Mouse (Mus musculus) lung, postnatal 25 days (tissue): ENCODE measurements at regions not wholly inside any gene's neighbourhood (a gene's known extent, or its start where the extent isn't known, plus 50 kb on each side); places are given as distances from the start of the nearest gene placed in this dataset.

Experiments used
- DNase-seq: peaks from one replicate; pipeline ENCODE4 v3.0.0; 2022; ENCODE audit warnings: low spot score

DNA sequence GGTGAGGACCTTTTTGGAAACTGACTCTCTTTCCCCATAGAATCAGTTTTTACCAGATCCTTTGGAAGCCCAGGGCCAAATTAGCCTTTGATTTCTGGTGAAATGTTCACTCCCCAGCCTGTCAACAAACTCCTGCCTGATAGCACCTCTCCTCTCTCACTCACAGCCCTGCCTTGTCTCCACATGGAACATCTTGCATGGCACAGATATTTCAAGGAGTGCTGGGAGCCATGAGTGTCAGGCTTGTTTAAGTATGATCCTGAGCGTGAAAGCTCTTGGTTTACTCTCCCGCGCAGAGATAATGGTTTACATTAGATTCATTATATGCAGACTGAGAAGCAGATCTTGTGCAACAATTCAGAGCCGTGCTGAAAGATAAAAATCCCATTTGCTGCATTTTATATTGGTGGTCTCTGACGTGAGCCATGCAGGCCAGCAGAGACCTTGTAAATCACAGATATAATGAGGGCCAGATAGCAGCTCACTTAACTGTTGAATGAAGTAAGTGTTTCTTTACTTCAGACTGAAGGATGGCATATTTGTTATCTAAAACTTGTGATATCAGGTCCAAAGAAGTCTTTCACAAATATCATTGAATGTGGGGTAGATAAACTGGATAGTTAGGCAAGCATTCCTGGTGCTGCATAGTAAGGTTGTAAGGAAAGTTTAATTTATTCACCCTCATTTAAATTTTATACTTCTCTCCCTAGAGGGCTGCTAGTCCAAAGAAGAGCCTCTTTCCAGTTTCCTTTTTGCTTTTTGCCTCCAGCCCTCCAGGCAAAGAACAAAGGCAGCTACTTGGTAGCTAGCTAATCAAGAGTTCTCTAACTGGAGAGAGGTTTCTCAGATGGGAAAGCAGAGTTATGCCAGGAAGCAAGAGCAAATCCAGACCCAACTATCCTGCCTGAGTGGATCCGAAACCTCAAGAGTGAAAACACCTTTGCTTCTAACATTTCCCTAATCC is 81.8 kb downstream of the Tbx18 start:
- DNase-seq = no peak

DNA sequence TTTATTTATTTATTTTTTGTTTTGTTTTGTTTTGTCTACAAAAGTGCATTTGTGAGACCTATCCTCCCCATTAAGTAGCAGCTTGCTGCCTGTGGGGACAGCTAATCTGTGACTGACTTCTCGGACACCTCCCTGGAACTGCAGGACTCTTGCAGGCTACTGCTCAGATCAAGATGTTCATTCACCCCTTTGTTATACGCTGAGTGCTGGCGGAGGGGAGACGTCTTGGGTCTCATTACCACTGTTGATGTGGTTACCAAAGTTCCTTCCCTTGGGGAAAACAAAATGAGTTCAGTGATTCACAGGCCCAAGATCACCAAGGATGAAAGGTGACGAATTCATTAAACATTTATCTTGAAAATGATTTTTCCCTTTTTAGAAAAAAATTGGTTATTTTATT is 82.7 kb downstream of the Tbx18 start:
- DNase-seq = no peak

DNA sequence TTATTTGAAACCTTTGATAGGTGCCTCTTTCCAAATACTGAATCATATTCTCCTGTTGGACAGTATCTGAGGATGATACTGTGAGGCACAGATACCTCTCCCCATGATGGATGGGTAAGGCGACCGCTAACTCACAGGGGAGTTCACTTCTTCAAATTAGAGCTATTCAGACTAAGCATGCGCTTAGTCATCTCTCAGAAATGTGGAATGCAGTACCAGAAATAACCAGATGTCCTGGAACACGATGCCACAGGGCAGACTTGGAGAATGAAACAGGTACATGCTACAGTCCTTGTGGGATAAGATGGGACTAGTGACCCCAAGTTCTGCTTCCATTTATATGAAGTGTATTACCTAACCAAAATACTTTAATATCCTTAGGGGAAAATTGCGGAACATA is 86.0 kb downstream of the Tbx18 start:
- no peak for DNase-seq

DNA sequence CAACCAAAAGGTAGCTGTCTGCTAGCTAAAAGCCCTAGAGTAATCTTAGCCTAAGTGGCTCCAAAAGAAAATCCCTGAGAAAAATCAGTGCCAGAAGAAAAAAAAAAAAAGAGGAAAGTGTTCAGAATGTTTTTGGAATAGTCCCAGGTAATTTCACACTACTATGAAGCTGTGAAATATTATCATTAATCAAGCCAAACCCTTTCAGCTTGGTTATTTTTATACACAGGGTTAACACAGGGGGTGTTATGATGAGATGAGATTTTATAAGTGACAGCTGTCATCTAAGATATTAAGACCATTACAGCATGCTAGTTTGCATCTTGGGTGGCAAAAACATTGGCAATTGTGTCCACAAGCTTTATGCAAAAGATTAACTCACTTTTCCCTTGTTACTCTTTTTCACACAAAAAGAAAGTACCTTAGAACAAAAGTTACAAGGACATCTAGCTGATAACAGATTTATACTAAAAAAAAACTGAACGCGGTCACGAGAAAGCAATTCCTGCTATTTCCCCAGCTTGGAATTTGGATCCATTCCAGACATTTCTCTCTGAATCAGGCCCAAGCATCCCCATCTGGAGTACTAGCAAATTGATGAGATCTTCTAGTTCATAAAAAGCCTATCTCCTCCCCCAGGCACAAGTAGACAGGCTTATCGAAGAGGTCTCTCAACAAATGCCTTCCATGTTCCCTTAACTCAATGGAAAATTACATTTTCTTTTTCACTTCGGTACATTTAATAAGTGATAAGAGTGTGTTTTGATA is 97.0 kb downstream of the Tbx18 start:
- DNase-seq = peak; percentile 3

DNA sequence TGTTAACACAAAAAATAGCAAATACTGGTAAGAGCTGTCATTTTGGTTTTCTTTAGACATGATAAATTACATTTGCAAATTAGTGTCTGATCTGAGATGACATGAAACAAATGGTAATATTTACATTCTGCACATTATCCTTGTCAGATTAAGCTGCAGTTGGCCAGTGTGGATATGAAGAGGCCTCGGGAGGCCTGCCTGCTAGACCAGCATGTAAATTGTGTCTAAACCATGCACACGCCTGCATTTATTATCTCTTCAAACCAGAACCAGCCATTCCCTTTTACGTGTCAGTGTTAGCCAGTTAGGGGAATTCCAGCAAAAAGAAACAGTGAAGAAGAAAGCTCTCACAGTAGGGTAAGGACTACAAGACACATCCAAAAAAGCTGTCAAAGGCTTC is 104.6 kb downstream of the Tbx18 start:
- no peak for DNase-seq

DNA sequence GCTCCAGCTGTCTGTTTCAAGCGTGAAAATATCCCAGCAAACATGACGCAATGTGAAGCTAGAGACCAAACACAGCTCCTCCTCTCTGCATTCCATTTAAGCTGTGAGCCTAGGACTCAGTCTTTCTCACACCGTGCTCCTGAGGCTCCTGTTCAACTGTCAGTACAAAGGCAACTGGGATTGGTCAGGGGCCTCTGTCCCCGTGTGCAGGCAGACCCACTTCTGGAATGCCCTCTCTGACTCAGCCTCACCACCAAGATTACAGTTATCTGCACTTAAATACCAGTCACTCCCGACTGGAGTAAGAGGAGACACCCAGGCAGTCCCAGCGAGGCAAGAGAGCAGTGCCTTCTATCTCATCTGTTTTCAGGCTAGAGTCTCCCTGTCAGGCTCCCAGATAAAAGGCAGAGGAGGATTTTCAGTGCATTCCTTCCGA is 112.8 kb downstream of the Tbx18 start:
- DNase-seq = no peak

DNA sequence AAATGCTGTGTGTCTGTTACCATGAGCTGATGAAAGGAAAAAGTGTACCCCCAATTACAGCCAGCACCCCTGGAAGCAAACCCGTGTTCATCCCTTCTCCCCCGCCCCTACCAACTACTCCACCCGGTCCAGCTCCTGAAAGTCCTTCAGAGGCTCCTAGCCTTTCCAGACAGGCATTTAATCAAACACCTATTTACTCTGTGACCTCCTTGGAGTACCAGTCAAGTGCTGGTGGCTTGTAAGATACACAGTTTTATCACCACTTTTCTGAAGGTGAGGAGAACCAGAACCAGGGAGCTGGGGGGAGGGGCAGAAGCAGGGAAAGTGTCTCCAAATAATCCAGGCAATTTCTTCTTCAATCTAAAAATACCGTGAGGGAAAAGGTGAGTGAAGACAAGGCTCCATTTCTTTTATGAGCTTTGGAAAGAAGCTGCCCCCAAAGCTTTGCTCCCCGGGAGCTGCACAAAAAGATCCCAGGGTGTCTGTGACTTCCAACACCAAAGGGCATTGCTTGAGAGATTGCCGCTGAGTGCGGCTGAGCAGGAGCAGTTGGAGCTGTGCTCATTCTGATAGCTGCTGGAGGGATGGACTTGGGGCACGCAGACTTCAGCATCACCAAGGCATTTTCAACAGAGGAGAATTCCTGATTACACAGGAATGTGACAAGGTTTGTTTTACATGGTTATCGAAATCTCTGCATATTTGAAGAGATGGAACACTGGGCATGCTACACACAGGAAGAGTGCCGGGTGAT is 123.0 kb downstream of the Tbx18 start:
- DNase-seq = no peak

DNA sequence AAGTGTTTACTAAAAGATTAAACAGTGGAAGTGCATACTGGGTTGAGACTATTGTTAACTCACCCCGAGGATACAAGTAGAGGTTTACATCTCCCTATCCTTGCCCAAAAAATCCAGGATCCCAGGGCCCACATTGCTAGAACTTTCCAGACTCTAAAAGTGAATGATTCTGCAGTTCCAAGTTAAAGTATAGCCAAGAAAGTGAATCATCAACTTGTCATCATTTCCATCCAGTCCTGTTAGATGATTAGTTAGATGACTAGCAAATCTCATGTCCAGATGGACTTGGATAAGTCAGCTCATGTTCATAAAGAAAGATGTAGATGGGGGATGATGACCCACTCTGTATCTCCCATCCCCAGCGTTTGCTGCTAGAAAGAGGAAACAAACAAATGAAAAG is 155.5 kb downstream of the Tbx18 start:
- no peak for DNase-seq

DNA sequence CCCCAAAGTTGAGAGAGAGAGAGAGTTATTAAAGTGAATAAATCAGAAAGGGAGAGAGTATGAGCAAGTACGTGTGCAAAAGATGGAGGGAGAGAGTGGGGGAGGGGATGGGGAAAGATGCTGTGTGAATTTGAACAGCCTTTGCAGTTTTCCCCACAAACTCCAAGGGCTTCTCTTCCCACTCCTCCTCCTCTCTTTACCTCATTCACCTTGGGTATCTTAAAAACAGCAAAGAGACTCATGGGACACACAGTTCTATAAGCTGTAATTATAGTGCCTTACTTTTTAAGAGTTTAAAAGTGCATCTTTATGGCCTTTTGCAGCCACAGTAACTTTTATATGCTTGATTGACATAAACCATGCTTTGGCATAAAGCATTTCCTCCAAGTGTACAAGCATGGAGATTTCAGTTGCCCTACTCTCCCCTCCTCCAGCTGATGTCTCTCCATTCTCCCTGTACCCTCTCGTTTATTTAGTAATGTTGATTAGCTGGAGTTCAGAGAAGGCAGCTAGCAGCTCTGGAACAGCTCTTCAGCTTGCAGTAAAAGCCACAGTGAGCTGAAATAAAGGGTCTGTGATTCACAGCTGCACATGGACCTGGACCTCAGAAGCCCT is 156.7 kb downstream of the Tbx18 start:
- DNase-seq = no peak

DNA sequence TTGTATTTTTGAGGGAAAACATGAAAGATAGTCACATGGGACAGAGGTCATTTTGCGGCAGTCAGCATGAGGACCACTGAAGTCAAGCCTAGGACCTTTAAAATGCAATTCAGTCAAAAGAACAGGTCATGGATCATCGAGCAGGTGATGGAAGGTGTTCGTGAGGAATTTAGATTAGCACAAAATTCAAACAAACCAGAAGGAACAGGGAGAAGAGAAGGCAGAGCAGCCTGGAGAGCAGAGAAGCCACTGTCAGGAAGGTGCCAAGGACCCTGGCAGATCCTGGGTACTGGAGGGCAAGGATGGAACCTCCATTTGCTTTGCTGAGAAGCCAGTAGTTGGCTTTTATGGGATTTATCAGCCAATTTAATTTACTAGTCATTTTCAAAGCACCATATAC is 167.8 kb downstream of the Tbx18 start:
- no peak for DNase-seq

DNA sequence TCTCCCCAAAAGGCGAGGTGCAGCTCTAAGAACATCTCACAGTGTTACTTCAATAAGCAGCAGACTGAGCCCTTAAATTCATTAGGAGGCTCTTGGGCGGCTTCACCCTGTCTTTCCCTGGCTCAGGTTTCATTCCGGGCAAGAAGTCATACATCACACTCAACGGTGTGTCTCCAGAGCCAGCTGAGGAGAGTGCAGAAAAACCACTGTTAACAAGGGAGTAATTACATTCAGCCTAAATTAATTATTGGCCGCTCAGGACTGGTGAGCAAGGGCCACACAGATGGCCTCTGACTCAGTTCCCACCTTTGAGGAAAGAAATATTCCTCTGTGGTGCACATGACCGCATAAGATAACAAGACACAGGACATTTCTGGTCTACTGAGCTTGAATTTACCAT is 168.3 kb downstream of the Tbx18 start:
- DNase-seq = no peak

DNA sequence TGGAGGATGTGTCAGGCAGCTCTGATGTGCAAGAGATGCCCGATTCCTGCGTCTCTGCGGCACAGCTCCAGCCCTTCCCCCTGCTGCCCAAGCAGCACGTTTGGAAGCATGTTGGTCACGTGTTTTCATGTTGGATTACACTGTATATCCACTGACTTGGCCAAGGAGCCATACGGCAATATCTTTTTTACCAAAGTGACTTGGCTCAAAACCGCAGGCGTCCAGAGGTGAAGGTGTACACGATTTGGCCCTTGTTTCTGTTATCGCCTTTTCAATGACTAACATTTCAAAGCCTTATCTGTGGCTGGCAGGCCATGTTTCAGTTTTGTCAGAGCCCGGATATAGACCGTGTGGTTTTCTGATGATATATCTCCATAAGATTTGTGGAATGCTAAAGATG is 173.2 kb downstream of the Tbx18 start:
- DNase-seq = no peak

DNA sequence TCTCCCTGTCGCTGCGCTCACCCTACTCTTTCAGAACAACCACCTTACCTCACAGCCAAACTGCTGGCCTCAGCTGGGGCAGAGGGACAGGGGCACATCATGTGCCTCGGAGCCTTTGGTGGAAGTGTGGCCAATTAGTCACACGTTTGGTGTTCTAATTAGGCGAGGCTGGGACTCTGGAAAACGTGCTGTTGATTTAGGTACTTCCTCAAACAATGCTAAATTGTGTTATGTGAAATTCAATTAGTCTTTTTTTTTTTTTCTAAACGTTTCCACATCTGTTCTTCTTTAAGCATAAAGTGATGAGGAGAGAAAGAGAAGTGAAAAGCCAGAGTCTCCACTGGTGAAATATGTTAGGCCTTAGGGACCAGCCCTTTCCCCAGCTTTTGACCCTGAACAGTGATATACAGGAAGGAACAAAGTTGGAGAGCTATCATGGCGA is 174.1 kb downstream of the Tbx18 start:
- DNase-seq = no peak

DNA sequence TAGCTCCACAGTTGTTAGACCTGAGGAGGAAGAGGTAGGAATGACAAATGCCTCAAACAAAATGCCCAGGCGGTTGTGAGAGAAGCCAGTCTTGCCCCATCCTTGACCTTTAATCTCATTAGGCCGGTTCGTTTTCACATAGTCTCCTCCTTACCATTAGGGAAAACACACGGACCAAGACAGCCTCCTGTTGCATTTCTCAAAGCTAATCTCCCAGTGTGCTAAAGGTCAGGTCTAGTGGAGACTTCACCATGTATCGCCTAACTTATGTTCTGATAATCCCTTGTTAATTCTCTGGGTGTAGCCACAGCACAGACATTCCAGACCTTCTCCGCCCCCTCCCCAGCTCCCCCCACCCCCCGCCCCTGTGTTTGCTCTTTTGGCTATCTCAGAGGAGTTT is 174.5 kb downstream of the Tbx18 start:
- DNase-seq = no peak

DNA sequence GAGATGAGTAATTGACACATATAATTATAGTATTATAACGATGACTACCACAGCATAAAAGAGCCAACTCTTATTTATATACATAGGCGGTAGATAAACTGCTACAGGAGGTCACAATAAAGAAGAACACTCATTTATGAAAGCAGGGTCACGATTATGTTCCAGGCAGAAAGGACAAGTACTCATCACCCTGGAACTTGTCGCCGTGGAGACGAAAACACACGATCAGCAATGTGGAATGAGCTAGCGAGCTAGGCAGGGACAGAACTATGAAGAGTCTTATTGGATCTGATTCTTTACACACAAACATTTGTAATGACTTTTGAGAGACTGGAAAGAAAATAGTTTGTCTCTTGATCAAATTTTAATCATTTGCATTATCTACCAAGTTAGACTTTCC is 197.9 kb downstream of the Tbx18 start:
- DNase-seq = no peak

DNA sequence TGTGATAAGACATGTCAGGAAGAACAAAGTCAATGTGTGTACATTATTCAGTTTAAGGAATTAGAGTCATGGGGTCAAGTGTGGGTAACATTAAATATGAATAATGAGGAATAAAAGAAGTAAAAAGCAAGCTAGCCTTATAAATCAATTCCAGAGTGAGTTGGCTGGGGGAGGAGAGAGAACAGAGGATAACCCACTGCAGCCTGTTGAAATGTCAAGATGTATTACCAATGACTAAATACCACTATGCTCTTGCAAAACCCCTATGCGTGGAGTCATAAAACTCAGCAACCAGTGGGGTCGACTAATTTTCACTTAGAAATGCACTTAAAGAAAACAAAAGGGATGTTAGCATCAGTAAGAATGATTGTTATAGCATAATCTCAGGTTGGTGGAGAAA is 201.2 kb downstream of the Tbx18 start:
- no peak for DNase-seq

DNA sequence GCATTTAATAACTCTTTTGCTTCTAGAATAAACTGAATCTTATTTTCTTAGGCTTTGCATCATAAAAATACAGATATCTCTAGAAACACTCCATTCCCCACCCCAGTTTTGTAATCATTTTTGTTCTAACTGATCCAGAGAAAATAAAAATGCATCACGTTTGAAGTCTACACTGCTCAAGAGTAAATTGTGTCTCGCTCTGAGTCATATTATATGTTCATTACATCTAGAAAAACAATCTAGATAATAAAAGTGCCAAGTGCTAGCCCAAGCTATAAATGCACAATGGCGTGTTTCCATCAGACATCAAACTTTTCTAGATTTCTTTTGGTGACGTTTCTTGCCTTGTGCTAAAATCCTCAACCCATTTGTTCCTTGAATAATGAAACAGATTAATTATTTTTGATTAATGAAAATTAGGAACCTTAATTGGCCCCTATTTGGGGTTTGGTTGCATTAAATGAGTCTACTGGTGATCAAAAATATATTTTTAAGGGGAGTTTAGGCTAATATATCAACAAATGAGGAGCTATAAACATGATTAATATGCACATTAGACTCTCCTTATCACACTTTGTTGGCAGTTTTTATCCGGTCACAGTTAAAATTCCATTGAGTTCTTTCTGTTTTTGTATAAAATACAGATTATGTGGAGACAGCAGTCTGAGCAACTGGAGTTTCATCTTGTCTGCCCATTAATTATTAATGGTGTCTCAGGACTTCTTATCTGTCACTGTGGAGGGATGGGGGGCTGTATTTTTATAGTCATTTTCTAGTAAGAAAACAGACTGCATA is 206.0 kb downstream of the Tbx18 start:
- DNase-seq = no peak

DNA sequence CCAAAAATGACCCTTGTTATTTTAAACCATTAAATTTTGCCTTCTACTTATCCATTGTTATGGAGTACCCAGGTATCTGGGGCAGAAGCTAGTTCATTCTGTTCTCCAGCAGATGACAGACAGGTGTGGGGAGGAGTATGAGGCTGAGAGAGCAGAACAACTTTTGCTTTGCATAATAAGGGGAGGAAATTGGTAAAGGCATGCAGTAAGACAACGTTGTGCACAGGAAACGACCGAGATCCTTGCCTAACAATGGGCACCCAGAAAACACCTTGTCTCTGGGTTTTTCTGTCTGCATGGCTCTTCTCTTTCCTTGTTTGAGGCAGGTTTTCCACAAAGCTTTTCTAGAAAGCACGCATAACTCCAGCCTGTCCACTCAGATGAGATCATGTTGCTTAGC is 220.4 kb downstream of the Tbx18 start:
- DNase-seq = no peak

DNA sequence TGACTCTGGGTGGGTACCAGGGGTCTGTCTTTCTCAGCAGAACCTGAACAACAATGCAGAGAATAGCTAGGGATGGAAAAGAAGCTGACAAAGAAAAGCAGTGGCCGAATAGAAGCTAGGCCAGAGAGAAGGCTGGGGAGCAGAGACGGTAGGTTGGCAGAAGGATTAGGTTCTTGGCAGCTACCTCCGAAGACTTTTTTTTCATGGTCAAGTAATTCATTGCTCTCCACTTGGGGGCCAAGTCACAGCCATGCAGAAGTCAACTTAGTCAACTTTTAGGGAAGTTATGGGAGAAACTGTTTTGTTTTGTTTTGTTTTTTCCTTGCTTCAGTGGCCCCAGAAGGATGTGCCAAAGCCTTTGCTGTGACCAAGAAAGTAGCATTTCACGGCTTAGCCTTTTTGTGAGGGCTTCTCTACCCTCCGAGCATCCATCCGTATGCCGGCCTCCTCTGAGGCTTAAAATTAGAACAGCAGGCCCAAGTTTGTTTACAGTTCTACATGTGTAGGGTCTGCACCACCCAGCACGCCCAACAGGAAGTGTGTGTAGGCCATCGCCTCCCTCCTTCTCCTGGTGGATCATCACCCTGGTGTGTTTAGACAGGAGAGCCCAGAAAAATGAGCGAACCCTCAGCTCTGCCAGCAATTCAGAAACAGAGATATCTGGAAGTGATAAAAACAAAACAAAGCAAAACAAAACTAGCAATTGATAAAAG is 226.2 kb downstream of the Tbx18 start:
- no peak for DNase-seq

DNA sequence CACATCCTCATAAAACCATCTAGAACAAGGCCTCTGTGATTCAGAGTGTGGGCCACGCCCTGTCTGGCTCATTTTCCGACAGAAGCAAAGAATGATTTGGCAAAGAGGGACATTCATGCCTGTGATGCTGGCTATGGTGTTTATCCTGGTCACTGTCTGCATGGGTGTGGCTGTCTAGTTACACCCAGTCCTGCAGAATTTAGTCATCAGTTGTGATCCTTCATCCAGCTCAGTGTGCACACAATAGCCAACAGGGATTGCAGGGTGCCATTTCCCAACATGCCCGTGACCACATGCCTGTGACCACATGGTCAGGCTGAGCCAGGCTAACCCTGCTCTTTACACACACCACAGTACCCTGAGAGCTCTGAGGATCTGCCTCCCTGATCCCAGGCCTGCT is 208.8 kb upstream of the Cep162 start:
- no peak for DNase-seq

DNA sequence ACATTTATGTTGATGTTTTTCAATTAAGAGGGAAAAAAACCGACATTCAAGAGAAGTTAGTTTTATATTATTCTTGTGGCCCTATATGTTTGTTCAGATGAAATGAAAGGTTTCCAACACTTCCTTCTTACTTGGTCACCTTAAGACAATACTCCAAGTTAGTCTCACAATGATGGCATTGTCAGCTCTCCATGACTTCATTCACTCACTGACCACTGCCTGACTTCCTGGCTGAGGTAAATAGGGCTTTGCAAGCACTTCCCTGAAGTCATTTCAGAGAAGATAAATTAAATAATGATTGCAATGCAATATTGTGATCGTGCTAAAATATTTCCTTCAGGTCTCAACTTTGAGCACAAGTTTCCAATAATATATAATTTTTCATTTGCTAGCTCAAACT is 197.9 kb upstream of the Cep162 start:
- DNase-seq = no peak
